Mouse (Mus musculus) lung, embryonic 15.5 days (tissue): ENCODE data around the gene Akap2. TPM values are rescaled to one million over a fixed set of nuclear protein-coding genes. Genes with fewer than 3 reads are reported as not detected.

ENCODE experiments used
- ATAC-seq: fragments of 200-750 bp; cut with Nextera tagmentation; 2 replicates; pipeline ENCODE4 v1.8.0; 2017; ENCODE audit warnings: moderate number of reproducible peaks, borderline replicate concordance; ENCODE audit not compliant: low FRiP score, low TSS enrichment; ENCODE audit errors: extremely low read depth
- H3K27ac ChIP-seq: fragments of 300-500 bp; sonication (generic); 2 replicates; pipeline ENCODE4 v1.5.1; 2015; ENCODE audit warnings: moderate library complexity, mild to moderate bottlenecking, inconsistent platforms
- H3K27me3 ChIP-seq: fragments of 300-500 bp; sonication (generic); 2 replicates; pipeline ENCODE4 v1.6.1; 2015; ENCODE audit warnings: inconsistent platforms
- H3K36me3 ChIP-seq: fragments of 300-500 bp; sonication (generic); 2 replicates; pipeline ENCODE4 v1.6.1; 2015; ENCODE audit warnings: inconsistent platforms
- H3K4me1 ChIP-seq: fragments of 300-500 bp; sonication (generic); 2 replicates; pipeline ENCODE4 v1.6.1; 2015; ENCODE audit warnings: inconsistent platforms
- H3K4me2 ChIP-seq: fragments of 300-500 bp; sonication (generic); 2 replicates; pipeline ENCODE4 v1.6.1; 2015; ENCODE audit warnings: inconsistent platforms, mild to moderate bottlenecking, moderate library complexity
- H3K4me3 ChIP-seq: fragments of 300-500 bp; sonication (generic); 2 replicates; pipeline ENCODE4 v1.5.1; 2015; ENCODE audit warnings: mild to moderate bottlenecking, inconsistent platforms
- H3K9ac ChIP-seq: fragments of 300-500 bp; sonication (generic); 2 replicates; pipeline ENCODE4 v1.6.1; 2015; ENCODE audit warnings: inconsistent platforms
- H3K9me3 ChIP-seq: fragments of 300-500 bp; sonication (generic); 2 replicates; pipeline ENCODE4 v1.6.1; 2016; ENCODE audit warnings: inconsistent platforms
- WGBS: fragments of 180-500 bp; shearing (Covaris S2); methylation state at CpG from one replicate; pipeline ENCODE4 v1.1.7; 2015; 5-methylcytosine and 5-hydroxymethylcytosine counted together
- polyA plus RNA-seq: library from polyadenylated mRNA; unstranded; fragments of >200 nt; fragmentation: Nextera tagmentation; extraction: Ambion mirVana; gene quantifications from 2 replicates; pipeline ENCODE4 v1.2.1, GENCODE M21; 2015

Akap2 gene
- polyA plus RNA-seq, 1 experiment from 2014 or later, result 47.0 TPM

DNA sequence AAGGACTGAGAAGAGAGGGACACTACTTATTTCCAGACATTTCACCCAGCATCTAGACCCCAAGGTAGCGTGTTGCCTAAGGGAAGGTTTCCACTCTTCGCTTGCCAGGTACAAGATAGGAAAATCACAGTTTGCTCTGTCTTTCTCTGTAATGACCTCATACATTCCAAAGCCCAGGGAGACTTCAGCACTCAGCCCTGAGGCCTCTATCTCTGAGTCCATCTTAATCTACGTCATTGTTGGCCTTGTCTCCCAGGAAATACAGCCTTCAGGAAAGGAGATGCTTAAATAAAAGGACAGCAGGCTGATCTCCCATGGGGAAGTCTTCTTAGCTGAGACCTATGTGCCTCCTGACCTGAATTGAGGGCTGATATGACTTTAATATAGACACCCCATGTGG is 85.0 kb downstream of the Akap2 start:
- no peaks in the 10 kb centered on the region for H3K36me3 ChIP-seq
- no peak overlapping the region for H3K27ac ChIP-seq
- 81% methylated on average over 3 of the region's 3 CpGs for WGBS
- no peak overlapping the region for H3K4me2 ChIP-seq
- no peaks in the 10 kb centered on the region for H3K27me3 ChIP-seq
- no peaks in the 10 kb centered on the region for H3K9me3 ChIP-seq
- H3K4me3 ChIP-seq, result no peak overlapping the region
- H3K9ac ChIP-seq, result no peak overlapping the region
- H3K4me1 ChIP-seq, result peaks cover 35% of the 10 kb centered on the region
- ATAC-seq, result no peak

DNA sequence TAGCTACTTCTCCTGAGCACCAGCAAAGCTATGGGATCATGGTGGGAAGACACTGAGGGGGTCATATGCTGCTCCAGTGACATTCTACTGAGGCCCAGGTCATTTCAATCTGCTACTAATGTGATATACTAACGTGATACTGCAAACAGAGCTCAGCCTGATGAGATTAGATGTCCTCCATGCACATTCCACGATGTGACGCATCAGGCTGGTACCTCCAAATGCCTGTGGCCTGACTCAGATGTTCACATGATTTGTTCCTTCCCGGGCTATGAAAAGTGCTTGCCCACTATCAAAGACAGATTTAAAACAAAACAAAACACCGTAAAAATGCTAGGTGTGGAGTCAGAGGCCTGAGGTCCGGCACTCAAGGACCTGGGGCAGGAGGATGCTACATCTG is 87.4 kb downstream of the Akap2 start:
- WGBS, result 67% methylated on average over 6 of the region's 6 CpGs
- Histone ChIP-seq H3K9ac (no peak overlapping the region), H3K27ac (no peak overlapping the region), H3K9me3 (no peaks in the 10 kb centered on the region), H3K4me3 (no peak overlapping the region), H3K27me3 (no peaks in the 10 kb centered on the region), H3K4me2 (no peak overlapping the region), H3K36me3 (no peaks in the 10 kb centered on the region), H3K4me1 (peaks cover 19% of the 10 kb centered on the region; the same call in 1 of the 2 replicates)
- no peak for ATAC-seq

DNA sequence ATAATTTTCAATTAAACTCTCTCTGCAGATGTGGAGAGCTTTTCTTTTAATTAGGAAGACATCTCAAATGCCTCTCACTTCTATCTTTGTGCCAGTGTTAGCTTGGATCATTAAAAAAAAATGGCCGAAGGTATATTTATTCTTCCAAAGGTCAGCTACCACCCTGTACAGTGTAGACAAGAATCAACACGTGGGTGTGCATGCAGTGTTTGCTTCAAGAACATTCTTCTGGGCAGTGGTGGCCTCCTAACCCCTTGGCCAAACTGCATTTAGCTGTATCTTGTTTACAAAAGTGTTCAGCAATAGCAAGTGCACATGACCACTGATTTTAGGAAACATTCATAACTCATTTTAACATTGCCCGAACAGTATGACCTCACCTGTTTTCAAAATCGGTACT is 92.0 kb downstream of the Akap2 start:
- H3K36me3 ChIP-seq, result no peaks in the 10 kb centered on the region
- 63% methylated on average over 4 of the region's 4 CpGs for WGBS
- H3K4me3 ChIP-seq, result no peak overlapping the region
- no peaks in the 10 kb centered on the region for H3K9me3 ChIP-seq
- H3K27me3 ChIP-seq, result no peaks in the 10 kb centered on the region
- no peak overlapping the region for H3K4me2 ChIP-seq
- H3K9ac ChIP-seq, result no peak overlapping the region
- no peak overlapping the region for H3K27ac ChIP-seq
- ATAC-seq, result no peak
- peaks cover 20% of the 10 kb centered on the region for H3K4me1 ChIP-seq

DNA sequence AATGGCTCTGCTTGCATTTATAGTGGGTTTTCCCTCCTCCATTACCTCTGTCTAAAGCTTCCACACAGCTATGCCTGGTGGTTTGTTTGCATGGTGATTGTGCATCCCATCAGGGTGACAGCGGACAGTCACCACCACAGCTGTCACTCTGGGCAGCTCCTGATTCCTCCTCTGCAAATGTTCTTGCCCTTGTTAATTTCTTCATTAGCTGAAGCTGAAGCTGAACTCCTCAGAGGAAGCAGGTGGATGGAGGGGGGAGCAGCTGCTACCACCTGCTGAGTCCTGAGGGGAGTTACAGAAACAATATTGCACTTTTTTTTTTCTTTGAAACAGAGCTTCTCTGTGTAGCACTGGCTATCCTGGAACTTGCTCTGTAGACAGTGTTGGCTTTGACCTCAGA is 94.6 kb downstream of the Akap2 start:
- ATAC-seq, result no peak
- Histone ChIP-seq H3K4me3 (no peak overlapping the region), H3K27me3 (no peaks in the 10 kb centered on the region), H3K36me3 (no peaks in the 10 kb centered on the region), H3K9ac (no peak overlapping the region), H3K4me2 (no peak overlapping the region), H3K27ac (peak overlapping the region; percentile 71; the same call in 1 of the 2 replicates), H3K4me1 (peaks cover 16% of the 10 kb centered on the region), H3K9me3 (no peaks in the 10 kb centered on the region)
- WGBS, result 93% methylated on average over 1 of the region's 1 CpGs

DNA sequence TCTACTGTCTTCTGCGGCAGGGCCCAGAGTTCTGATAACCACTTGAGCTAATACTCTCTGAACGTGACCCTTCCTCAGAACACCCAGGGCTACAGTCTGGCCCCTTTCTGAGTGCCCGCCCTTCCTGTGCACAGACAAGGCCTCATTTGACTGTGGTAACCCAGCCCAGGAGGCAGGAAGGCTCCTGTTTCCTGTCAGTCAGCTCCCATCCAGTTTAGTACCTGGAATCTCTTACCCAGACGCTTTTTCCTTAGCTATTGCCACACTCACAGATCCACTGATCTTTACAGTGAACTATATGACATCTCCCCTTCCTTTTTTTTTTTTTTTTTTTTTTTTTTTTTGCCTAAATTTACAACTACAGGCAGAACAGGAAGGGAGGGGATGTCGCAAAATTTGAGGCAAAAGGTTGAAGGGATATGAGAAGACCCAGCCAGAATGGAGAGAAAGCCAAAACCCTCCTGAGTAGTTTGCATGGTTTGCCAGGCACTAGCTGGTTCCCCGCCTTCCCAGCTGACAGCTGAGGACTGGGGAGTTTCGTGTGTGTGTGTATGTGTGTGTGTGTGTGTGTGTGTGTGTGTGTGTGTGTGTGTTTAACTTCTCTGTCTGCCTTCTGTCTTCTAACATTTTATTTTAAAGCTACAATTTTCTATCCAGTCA is 95.6 kb downstream of the Akap2 start:
- peak; percentile 47; the same call in 1 of the 2 replicates for ATAC-seq
- Histone ChIP-seq H3K4me2 (no peak overlapping the region), H3K36me3 (no peaks in the 10 kb centered on the region), H3K27me3 (no peaks in the 10 kb centered on the region), H3K9ac (no peak overlapping the region), H3K4me1 (peaks cover 16% of the 10 kb centered on the region), H3K27ac (peak overlapping the region; percentile 71), H3K9me3 (no peaks in the 10 kb centered on the region), H3K4me3 (no peak overlapping the region)
- 20% methylated on average over 7 of the region's 7 CpGs for WGBS

DNA sequence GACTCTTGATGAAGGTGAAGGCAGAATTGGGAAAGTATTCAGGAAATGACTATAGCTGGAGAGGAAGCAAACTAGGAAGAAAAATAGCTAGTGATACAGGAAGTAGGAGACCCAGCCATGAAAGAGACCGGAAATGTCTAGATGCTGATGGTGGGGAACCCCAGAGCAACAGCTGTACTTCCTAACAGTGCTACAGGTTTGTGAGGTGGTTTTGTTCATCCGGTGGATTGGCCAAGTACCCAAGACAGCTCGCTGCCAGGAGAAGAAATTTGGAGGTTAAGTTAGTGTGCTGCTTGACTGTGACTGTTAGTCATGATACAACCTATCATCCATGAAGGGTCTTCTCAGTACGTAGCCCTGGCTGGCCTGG is 96.1 kb downstream of the Akap2 start:
- no peak overlapping the region for H3K9ac ChIP-seq
- no peaks in the 10 kb centered on the region for H3K27me3 ChIP-seq
- H3K4me3 ChIP-seq, result no peak overlapping the region
- no peaks in the 10 kb centered on the region for H3K9me3 ChIP-seq
- H3K4me1 ChIP-seq, result peaks cover 16% of the 10 kb centered on the region
- no peak overlapping the region for H3K4me2 ChIP-seq
- no peak for ATAC-seq
- H3K36me3 ChIP-seq, result no peaks in the 10 kb centered on the region
- peak overlapping the region; percentile 71 for H3K27ac ChIP-seq
- WGBS, result 73% methylated on average over 4 of the region's 4 CpGs

DNA sequence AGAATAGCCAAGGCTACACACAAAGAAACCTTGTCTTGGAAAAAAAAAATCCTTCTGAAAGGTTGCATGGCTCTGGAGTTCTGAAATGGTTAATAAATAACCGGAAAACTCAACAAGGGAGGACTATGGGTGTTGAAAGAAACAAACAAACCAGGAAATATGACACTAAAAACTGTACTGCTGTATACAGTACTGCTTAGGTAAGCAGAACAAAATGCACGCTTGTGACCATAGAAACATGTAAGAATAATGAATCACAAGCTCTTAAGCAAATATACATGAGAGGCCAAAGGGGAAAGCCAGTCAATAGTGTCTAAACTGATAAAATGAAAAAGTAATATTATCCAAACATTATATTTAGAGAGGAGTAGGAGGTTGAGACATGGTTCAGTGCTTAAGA is 97.9 kb downstream of the Akap2 start:
- Histone ChIP-seq H3K9me3 (no peaks in the 10 kb centered on the region), H3K27ac (peak overlapping the region; percentile 19; the same call in 1 of the 2 replicates), H3K4me3 (no peak overlapping the region), H3K4me2 (no peak overlapping the region), H3K27me3 (no peaks in the 10 kb centered on the region), H3K9ac (no peak overlapping the region), H3K4me1 (peaks cover 16% of the 10 kb centered on the region), H3K36me3 (no peaks in the 10 kb centered on the region)
- no peak for ATAC-seq
- WGBS, result 72% methylated on average over 2 of the region's 2 CpGs

DNA sequence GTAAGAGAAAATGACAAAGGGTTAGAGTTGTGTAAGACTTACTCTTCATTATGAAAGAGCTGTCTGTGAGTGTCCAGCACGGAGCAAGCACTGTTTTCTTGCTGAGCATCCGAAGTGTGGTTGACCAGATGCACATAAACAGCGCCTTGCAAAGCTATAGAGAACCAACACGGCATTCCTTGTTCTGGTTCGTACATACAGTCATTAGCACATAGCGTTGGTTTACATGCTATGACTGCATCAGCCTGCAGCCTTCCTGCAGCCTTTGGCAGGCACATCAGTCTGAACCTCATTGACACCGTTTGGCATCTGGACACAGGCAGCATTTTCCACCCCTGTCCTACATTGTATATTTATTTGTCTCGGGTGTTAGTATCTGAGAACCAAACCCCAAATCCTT is 98.7 kb downstream of the Akap2 start:
- Histone ChIP-seq H3K9ac (no peak overlapping the region), H3K27me3 (no peaks in the 10 kb centered on the region), H3K4me1 (peaks cover 16% of the 10 kb centered on the region), H3K9me3 (no peaks in the 10 kb centered on the region), H3K36me3 (no peaks in the 10 kb centered on the region), H3K27ac (no peak overlapping the region), H3K4me3 (no peak overlapping the region), H3K4me2 (no peak overlapping the region)
- peak; percentile 67; the same call in 1 of the 2 replicates for ATAC-seq
- 58% methylated on average over 8 of the region's 8 CpGs for WGBS

DNA sequence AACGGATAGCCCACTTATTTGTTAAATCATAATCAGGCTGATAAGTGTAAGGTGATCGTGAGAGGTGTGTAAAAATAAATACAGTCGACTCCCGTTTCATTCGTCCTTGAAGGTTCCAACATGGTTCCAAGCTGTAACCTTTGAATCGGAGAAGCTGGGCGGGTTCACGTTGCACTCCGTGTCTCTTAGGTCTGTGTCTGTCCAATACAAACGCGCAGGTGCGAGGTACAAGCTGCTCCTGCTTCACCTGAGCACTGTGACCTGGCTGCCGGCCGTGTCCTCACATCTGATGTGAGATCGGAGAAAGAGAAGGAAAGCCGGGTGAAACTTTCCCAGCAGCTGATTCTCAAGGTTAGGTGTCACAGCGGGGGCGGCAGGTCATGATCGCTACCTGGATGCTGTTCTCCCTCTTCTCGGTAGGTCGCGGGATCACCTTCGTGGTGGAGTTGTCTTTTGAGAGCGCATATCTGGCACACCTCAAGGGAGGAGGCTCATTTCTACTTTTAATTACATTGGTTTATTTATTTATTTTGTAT is 103.5 kb downstream of the Akap2 start:
- Histone ChIP-seq H3K4me1 (peaks cover 11% of the 10 kb centered on the region), H3K9ac (no peak overlapping the region), H3K4me2 (no peak overlapping the region), H3K4me3 (no peak overlapping the region), H3K27ac (no peak overlapping the region), H3K36me3 (no peaks in the 10 kb centered on the region), H3K9me3 (no peaks in the 10 kb centered on the region), H3K27me3 (no peaks in the 10 kb centered on the region)
- ATAC-seq, result no peak
- 76% methylated on average over 24 of the region's 24 CpGs for WGBS

DNA sequence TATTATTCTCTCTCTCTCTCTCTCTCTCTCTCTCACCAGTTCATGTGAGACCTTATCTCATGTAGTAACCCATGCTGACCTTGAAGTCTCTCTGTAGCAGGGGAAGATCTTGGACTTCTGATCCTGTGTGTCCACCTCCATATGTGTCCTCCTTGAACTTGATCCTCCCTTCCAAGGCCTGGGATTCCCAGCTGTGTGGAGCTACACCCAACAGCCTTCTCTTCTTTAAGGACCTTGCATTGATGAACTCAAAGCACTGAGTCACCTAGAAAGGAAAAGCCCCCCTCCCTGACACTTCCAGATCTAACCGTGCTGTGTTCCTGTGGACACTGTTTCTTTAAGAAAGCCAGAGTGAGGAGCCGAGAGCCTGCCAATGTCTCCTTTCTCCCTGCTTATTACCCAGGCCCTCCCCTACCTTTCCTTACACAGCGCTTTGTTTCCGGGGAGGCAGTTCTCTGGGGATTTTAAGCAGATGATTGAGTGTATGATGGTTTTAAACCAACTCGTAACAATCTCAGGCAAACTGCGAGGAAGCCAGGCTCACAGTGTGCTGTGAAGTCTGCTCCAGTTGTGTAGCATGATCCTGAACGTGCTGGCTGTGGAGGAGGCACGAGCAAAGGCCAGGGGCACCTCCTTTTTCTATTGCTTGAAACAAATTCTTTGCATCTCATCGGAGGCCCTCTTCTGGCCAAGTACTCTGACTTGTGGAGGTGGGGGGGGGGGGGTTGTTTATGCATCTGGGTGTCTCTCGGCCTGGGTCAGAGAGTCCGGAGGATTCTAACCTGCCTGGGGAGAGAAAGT is 104.3 kb downstream of the Akap2 start:
- WGBS, result 11% methylated on average over 11 of the region's 11 CpGs
- peak overlapping the region; percentile 21; the same call in 1 of the 2 replicates for H3K27ac ChIP-seq
- no peak for ATAC-seq

DNA sequence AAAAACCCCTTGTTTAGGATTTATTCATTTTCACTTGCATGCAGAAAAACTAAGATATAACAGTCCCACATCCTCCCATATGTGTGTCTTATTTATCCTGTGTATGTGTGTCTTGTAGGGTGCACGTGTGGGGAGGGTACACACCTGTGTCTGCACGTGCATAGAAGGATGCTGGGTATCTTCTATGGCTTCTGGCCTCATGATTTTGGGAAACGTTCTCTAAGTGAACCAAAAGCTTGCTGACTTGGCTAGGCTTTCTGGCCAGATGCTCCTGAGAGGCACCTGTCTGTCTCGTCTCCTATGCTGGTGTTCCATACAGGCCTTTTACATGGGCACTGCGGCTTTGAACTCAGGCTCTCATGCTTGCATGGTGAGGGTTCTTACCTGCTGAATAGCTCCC is 105.2 kb downstream of the Akap2 start:
- ATAC-seq, result no peak
- Histone ChIP-seq H3K4me2 (no peak overlapping the region), H3K4me3 (no peak overlapping the region), H3K4me1 (peaks cover 11% of the 10 kb centered on the region), H3K36me3 (no peaks in the 10 kb centered on the region), H3K27me3 (no peaks in the 10 kb centered on the region), H3K27ac (no peak overlapping the region), H3K9me3 (no peaks in the 10 kb centered on the region), H3K9ac (no peak overlapping the region)
- WGBS, result 80% methylated on average over 5 of the region's 5 CpGs

More for the DNA sequence above, 104.3 kb downstream of the Akap2 start:
- no peaks in the 10 kb centered on the region for H3K9me3 ChIP-seq
- H3K9ac ChIP-seq, result no peak overlapping the region
- no peak overlapping the region for H3K4me3 ChIP-seq
- no peaks in the 10 kb centered on the region for H3K36me3 ChIP-seq
- peak overlapping the region; percentile 9; the same call in 1 of the 2 replicates for H3K4me2 ChIP-seq
- H3K27me3 ChIP-seq, result no peaks in the 10 kb centered on the region
- H3K4me1 ChIP-seq, result peaks cover 11% of the 10 kb centered on the region

DNA sequence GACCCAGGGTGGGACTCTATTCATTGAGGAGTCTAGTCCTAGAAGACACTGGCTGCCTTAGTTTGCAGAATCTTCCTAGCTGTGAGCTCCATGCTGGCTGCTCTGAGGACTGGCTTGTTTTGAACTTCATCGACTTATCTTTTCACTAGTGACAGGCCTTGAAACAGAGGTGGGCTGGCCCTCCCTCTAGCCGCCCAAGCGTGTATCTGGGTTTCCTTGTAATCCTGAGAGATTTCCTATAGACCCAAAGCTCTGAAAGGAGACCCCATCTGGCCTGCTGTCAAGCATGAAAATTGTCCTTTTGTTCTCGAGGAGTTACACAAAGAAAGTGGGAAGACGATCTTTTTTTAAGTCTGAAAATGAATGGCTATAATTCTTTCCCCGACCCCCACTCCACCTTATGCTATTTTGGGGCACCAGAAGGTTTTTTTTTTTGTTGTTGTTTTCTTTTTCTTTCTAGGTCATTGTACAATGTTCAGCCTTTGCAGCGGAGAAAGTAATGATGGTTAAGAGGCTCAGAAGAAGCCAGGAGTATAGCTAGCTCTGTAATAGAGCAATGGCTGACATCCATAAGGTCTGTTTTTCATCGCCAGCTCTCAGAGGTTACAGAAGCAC is 107.3 kb downstream of the Akap2 start:
- no peak overlapping the region for H3K9ac ChIP-seq
- H3K36me3 ChIP-seq, result no peaks in the 10 kb centered on the region
- H3K27me3 ChIP-seq, result no peaks in the 10 kb centered on the region
- no peak overlapping the region for H3K27ac ChIP-seq
- peaks cover 16% of the 10 kb centered on the region for H3K4me1 ChIP-seq
- H3K4me3 ChIP-seq, result no peak overlapping the region
- no peak for ATAC-seq
- H3K4me2 ChIP-seq, result no peak overlapping the region
- no peaks in the 10 kb centered on the region for H3K9me3 ChIP-seq
- WGBS, result 60% methylated on average over 8 of the region's 8 CpGs
